ENCODE assay signal across 21 mouse cellular contexts in the genomic region with DNA sequence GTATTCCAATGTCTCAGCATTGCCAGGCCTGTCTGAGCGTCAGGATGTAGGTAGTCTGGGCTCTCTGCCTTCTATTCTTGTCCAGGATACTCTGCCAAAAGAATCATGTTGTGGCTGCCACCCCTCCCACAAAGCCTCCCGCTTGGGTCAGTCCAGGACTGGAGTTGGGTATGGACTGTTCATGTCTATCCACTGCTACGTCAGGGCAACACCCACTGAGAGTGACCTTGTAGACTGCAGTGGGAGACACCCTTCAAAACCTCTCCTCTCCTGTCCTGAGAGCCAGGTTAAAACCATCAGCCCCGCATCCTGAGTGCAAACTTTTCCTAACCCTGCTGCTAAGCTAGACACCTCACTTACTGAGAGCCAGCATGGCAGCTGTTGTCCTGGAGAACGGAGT. TPM values are rescaled to one million over a fixed set of nuclear protein-coding genes. Genes with fewer than 3 reads are reported as not detected.
A peak's percentile ranks its signal among the peaks of the same experiment; 100 is the strongest.
DNase-seq lines count a peak whose midpoint lies in the region; ATAC-seq and TF ChIP-seq lines count a peak whose summit lies in the region.
"Had no signal": no experiment of that assay in that cellular context is flagged by ENCODE, and none has a peak within 500 bp of the region (broad histone marks: within the 10 kb centered on the region; RNA-seq: fewer than 3 reads in every experiment).

A gene (plus strand): TSS at position 150 of the 400 bp plus-strand sequence.

- ATAC-seq in kidney, postnatal 0 days (replicated peaks; ENCODE audit: low FRiP score, low read depth), result no peak
- no peak for ATAC-seq in liver, embryonic 12.5 days
- ATAC-seq: activated CD4-positive, CD25-positive, alpha-beta regulatory T cell, adult 4 months; forebrain, embryonic 15.5 days; intestine, postnatal 0 days had no signal

- H3K9ac ChIP-seq in kidney, postnatal 0 days (ENCODE audit: low read depth, low read length), result no peak within 1 kb of the TSS
- no peak within 1 kb of the TSS for H3K9ac ChIP-seq in liver, embryonic 12.5 days
- H3K9ac ChIP-seq: forebrain, embryonic 15.5 days; hindbrain, embryonic 15.5 days; lung, embryonic 14.5 days; midbrain, embryonic 12.5 days; stomach, embryonic 15.5 days had no signal

- H3K4me3 ChIP-seq in kidney, postnatal 0 days (replicated peaks; ENCODE audit: low read depth, low read length), result no peak within 1 kb of the TSS
- no peak within 1 kb of the TSS for H3K4me3 ChIP-seq in liver, embryonic 12.5 days
- H3K4me3 ChIP-seq: forebrain, embryonic 15.5 days; hindbrain, embryonic 15.5 days; midbrain, embryonic 12.5 days; stomach, embryonic 15.5 days had no signal

- H3K4me1 ChIP-seq in kidney, postnatal 0 days (replicated peaks; ENCODE audit: insufficient read depth, low read length), result no peaks in the 10 kb centered on the region
- no peaks in the 10 kb centered on the region for H3K4me1 ChIP-seq in liver, embryonic 12.5 days
- H3K4me1 ChIP-seq: forebrain, embryonic 15.5 days; hindbrain, embryonic 15.5 days; midbrain, embryonic 12.5 days; stomach, embryonic 15.5 days had no signal

- no peak for TF ChIP-seq CTCF in kidney, postnatal 0 days (IDR thresholded peaks at IDR 0.05; ENCODE audit: low read depth)

- H3K27ac ChIP-seq in kidney, postnatal 0 days, result no peak within 1 kb of the TSS
- 0 out of 2 replicates have a peak within 1 kb of the TSS, but pooled peaks have one; percentile 48 for H3K27ac ChIP-seq in liver, embryonic 12.5 days
- H3K27ac ChIP-seq: forebrain, embryonic 15.5 days; hindbrain, embryonic 15.5 days; macrophage; midbrain, embryonic 12.5 days; stomach, embryonic 15.5 days had no signal

- no peak within 1 kb of the TSS for H3K4me2 ChIP-seq in kidney, postnatal 0 days (ENCODE audit: low read length)
- H3K4me2 ChIP-seq in liver, embryonic 12.5 days, result peak within 1 kb of the TSS; percentile 18; the same call in 1 of the 2 replicates
- H3K4me2 ChIP-seq: forebrain, embryonic 15.5 days; hindbrain, embryonic 15.5 days; lung, embryonic 14.5 days; midbrain, embryonic 12.5 days; stomach, embryonic 15.5 days had no signal

- H3K9me3 ChIP-seq in kidney, postnatal 0 days (replicated peaks; ENCODE audit: low read length), result no peaks in the 10 kb centered on the region
- no peaks in the 10 kb centered on the region for H3K9me3 ChIP-seq in liver, embryonic 12.5 days (replicated peaks)
- H3K9me3 ChIP-seq: forebrain, embryonic 15.5 days; hindbrain, embryonic 15.5 days; midbrain, embryonic 12.5 days; stomach, embryonic 15.5 days had no signal

- intact Hi-C loops in left cerebral cortex, postnatal 10 days (cut with DNase I), result no loop called here

- H3K36me3 ChIP-seq in kidney, postnatal 0 days (ENCODE audit: insufficient read depth, low read length), result no peaks in the 10 kb centered on the region
- no peaks in the 10 kb centered on the region for H3K36me3 ChIP-seq in liver, embryonic 12.5 days
- H3K36me3 ChIP-seq: forebrain, embryonic 15.5 days; hindbrain, embryonic 15.5 days; midbrain, embryonic 12.5 days; stomach, embryonic 15.5 days had no signal

- WGBS in kidney, postnatal 0 days, result 77% methylated on average over 5 of the region's 5 CpGs
- WGBS in liver, embryonic 12.5 days (ENCODE audit: insufficient replicate concordance), result 58% methylated on average over 5 of the region's 5 CpGs

- no peaks in the 10 kb centered on the region for H3K27me3 ChIP-seq in kidney, postnatal 0 days (ENCODE audit: insufficient read depth, low read length)
- no peaks in the 10 kb centered on the region for H3K27me3 ChIP-seq in liver, embryonic 12.5 days (replicated peaks)
- H3K27me3 ChIP-seq: forebrain, embryonic 15.5 days; hindbrain, embryonic 15.5 days; midbrain, embryonic 12.5 days; stomach, embryonic 15.5 days had no signal

- no peak for DNase-seq in adrenal gland, postnatal 4 days (ENCODE audit: low spot score in 2 of 2)
- no peak for DNase-seq in adrenal gland, adult (ENCODE audit: inconsistent age in 2 of 2, low spot score in 1 of 2)
- DNase-seq in kidney, adult 18-20 months, result peak; percentile 76
- no peak for DNase-seq in kidney, postnatal 0 days (ENCODE audit: low spot score)
- DNase-seq in left cerebral cortex, postnatal 10 days (ENCODE audit: extremely low spot score in 1 of 2, low spot score in 2 of 2), result no peak
- no peak for DNase-seq in gastrocnemius, postnatal 4 days (ENCODE audit: low spot score in 2 of 2)
- DNase-seq: cerebellum, adult 9-10 months; left cerebral cortex, postnatal 4 days; lung, embryonic 14.5 days; thymus, postnatal 14 days had no signal

RNA-seq across cellular contexts. Expression of the gene that starts here (rescaled TPM):
- 10 to 100 TPM; 16.3 to 20.3 TPM for total RNA-seq in adrenal gland, postnatal 4 days (2021)
- polyA plus RNA-seq in kidney, postnatal 0 days (2015; fragmentation: Nextera tagmentation; extraction: Ambion mirVana), result 40.9 and 52.9 TPM in 2 replicates
- 12.0 and 13.4 TPM in 2 replicates for polyA plus RNA-seq in liver, embryonic 12.5 days (2016; fragmentation: Nextera tagmentation; extraction: Ambion mirVana)
- under 1 TPM in 1 of 2 experiments, not detected in 1; 0.54 TPM for total RNA-seq in left cerebral cortex, postnatal 10 days (2021)
- under 1 TPM in 1 of 2 experiments, not detected in 1; 0.47 TPM for total RNA-seq in gastrocnemius, postnatal 4 days (2021)
- total RNA-seq: layer of hippocampus, postnatal 14 days; left cerebral cortex, postnatal 4 days had no signal
- polyA plus RNA-seq: activated CD4-positive, CD25-positive, alpha-beta regulatory T cell, adult 4 months; forebrain, embryonic 15.5 days; heart, embryonic 14.5 days; hindbrain, embryonic 15.5 days; lung, embryonic 14.5 days; macrophage; midbrain, embryonic 12.5 days; small intestine, adult 2 months had no signal

Comparison
In these comparisons a context has a peak if more than half of its experiments do, and no peak if none do; other contexts are left out.
1. RNA of the gene that starts here (total RNA-seq): 16.3 to 20.3 TPM in adrenal gland, postnatal 4 days; 0.54 TPM in left cerebral cortex, postnatal 10 days and 0.47 TPM in gastrocnemius, postnatal 4 days; every median in the first group is over 10 times any median in the second.